Mouse (Mus musculus): ENCODE data around the gene Zbtb40. TPM values are rescaled to one million over a fixed set of nuclear protein-coding genes. Genes with fewer than 3 reads are reported as not detected.

Gene Zbtb40
- polyA plus RNA-seq, 2 experiments = 5.0 to 7.5 TPM

DNA sequence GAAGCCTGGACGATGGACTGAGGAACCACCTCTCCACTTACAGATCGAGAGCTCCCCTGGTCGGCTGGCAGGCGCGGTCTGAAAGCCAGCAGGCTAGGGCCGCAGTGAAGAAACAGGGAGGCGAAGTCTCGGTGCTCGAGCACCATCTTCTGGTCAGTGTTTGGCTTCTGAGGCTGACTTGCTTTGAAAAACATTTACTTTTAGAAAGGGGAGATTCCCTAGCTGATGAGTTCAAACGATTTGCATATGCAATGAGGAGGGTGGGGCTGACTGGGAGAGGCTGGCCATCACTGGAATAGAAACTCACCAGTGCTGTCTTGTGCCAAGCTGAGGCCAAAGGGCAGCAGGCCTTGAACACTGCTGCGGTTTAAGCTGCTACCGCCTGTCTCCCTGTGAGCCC is 67.3 kb downstream of the Zbtb40 start:
- H3K4me3 ChIP-seq (replicated peaks; ENCODE audit: low read length) = no peak overlapping the region
- H3K27me3 ChIP-seq (ENCODE audit: control insufficient read depth, insufficient read depth, low read length) = no peaks in the 10 kb centered on the region
- H3K36me3 ChIP-seq (ENCODE audit: control insufficient read depth, insufficient read depth, low read length) = peaks cover 16% of the 10 kb centered on the region; the same call in 1 of the 2 replicates
- H3K4me1 ChIP-seq (ENCODE audit: control insufficient read depth, insufficient read depth, low read length) = no peaks in the 10 kb centered on the region
- H3K9ac ChIP-seq (ENCODE audit: low read depth, low read length, severe bottlenecking) = no peak overlapping the region
- H3K9me3 ChIP-seq (ENCODE audit: control insufficient read depth, low read length) = no peaks in the 10 kb centered on the region
- 10% methylated on average over 12 of the region's 12 CpGs for WGBS
- no peak overlapping the region for H3K4me2 ChIP-seq (replicated peaks; ENCODE audit: low read depth, low read length, severe bottlenecking)
- ATAC-seq (ENCODE audit: low FRiP score, low read depth) = no peak
- no peak overlapping the region for H3K27ac ChIP-seq (replicated peaks; ENCODE audit: low read depth, low read length)
- TF ChIP-seq POLR2A (IDR thresholded peaks at IDR 0.05; ENCODE audit: borderline replicate concordance, extremely low read depth, insufficient read depth, insufficient read length) = no peak
- DNase-seq (ENCODE audit: low spot score) = peak; percentile 67

DNA sequence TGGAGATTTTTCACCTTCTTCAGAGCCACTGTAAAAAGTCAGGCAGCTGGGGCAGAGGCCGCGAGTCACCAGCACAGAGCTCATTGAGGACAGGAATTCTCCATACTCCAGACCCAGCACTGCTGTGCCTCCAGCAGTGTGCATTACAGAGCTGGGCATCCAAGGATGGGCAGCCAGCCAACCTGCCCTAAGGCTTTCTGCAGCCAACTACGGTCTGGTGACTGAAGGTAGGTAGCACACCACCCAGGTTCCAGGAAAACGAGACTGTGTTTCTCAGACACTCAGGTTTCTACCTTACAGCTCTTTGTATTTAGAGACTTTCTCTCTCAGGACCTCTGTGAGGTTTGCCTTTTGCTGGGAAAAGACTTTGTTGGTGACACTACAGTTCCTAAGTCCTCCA is 67.7 kb downstream of the Zbtb40 start:
- TF ChIP-seq POLR2A (IDR thresholded peaks at IDR 0.05; ENCODE audit: borderline replicate concordance, extremely low read depth, insufficient read depth, insufficient read length) = no peak
- no peak for ATAC-seq (ENCODE audit: low FRiP score, low read depth)
- no peak for DNase-seq (ENCODE audit: low spot score)
- H3K4me1 ChIP-seq (ENCODE audit: control insufficient read depth, insufficient read depth, low read length) = no peaks in the 10 kb centered on the region
- no peak overlapping the region for H3K27ac ChIP-seq (replicated peaks; ENCODE audit: low read depth, low read length)
- no peak overlapping the region for H3K9ac ChIP-seq (ENCODE audit: low read depth, low read length, severe bottlenecking)
- peaks cover 12% of the 10 kb centered on the region; the same call in 1 of the 2 replicates for H3K36me3 ChIP-seq (ENCODE audit: control insufficient read depth, insufficient read depth, low read length)
- WGBS = 35% methylated on average over 4 of the region's 4 CpGs
- no peak overlapping the region for H3K4me2 ChIP-seq (replicated peaks; ENCODE audit: low read depth, low read length, severe bottlenecking)
- no peaks in the 10 kb centered on the region for H3K27me3 ChIP-seq (ENCODE audit: control insufficient read depth, insufficient read depth, low read length)
- H3K9me3 ChIP-seq (ENCODE audit: control insufficient read depth, low read length) = no peaks in the 10 kb centered on the region
- no peak overlapping the region for H3K4me3 ChIP-seq (replicated peaks; ENCODE audit: low read length)

DNA sequence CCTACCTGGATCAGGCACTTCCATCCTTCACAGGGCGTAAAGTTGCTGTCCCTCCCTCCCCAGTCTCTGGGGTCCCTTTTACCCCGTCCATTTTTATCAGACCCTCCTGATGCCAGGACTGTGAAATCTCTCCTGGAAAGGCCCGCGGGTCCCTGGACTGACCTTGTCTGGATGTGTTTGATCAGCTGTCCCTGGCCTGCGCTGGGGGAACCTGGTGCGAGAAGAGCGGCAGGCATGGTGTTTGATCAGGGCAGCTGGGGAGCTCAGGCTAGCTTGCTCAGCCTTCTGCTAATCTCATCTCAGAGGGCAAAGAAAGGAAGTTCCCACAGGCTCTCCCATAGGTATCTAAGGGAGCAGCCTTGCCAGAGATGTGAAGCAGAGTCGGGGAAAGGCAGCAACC is 71.4 kb downstream of the Zbtb40 start:
- H3K27ac ChIP-seq (replicated peaks; ENCODE audit: low read depth, low read length) = no peak overlapping the region
- no peaks in the 10 kb centered on the region for H3K27me3 ChIP-seq (ENCODE audit: control insufficient read depth, insufficient read depth, low read length)
- no peak overlapping the region for H3K9ac ChIP-seq (ENCODE audit: low read depth, low read length, severe bottlenecking)
- no peaks in the 10 kb centered on the region for H3K9me3 ChIP-seq (ENCODE audit: control insufficient read depth, low read length)
- no peak for ATAC-seq (ENCODE audit: low FRiP score, low read depth)
- WGBS = 54% methylated on average over 8 of the region's 8 CpGs
- 0 out of 2 replicates have a peak, but pooled peaks cover under 1% of the 10 kb centered on the region for H3K36me3 ChIP-seq (ENCODE audit: control insufficient read depth, insufficient read depth, low read length)
- no peak for TF ChIP-seq POLR2A (IDR thresholded peaks at IDR 0.05; ENCODE audit: borderline replicate concordance, extremely low read depth, insufficient read depth, insufficient read length)
- no peaks in the 10 kb centered on the region for H3K4me1 ChIP-seq (ENCODE audit: control insufficient read depth, insufficient read depth, low read length)
- no peak overlapping the region for H3K4me3 ChIP-seq (replicated peaks; ENCODE audit: low read length)
- no peak for DNase-seq (ENCODE audit: low spot score)
- H3K4me2 ChIP-seq (replicated peaks; ENCODE audit: low read depth, low read length, severe bottlenecking) = no peak overlapping the region

DNA sequence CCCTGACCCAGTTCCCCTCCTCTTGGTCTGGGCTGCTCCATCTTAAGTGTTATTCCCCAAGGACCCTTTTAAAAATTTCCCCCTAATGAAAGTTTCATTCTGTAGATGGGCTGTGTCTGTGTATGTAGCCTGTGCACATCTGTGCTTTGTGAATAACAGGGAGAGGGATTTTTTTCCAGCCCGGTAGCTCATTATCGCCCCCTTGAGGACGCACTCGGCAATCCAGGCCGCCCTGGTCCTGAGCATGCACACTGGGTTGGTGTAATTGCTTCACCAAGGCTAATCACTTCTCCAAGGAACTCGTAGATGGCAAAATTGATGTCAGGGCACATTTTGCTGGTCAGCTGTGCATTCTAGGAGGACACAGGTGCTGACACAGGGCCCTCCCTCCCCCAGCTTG is 77.7 kb downstream of the Zbtb40 start:
- peaks cover 33% of the 10 kb centered on the region for H3K27me3 ChIP-seq (ENCODE audit: control insufficient read depth, insufficient read depth, low read length)
- no peak for DNase-seq (ENCODE audit: low spot score)
- H3K36me3 ChIP-seq (ENCODE audit: control insufficient read depth, insufficient read depth, low read length) = no peaks in the 10 kb centered on the region
- H3K4me2 ChIP-seq (replicated peaks; ENCODE audit: low read depth, low read length, severe bottlenecking) = no peak overlapping the region
- no peak overlapping the region for H3K9ac ChIP-seq (ENCODE audit: low read depth, low read length, severe bottlenecking)
- no peaks in the 10 kb centered on the region for H3K4me1 ChIP-seq (ENCODE audit: control insufficient read depth, insufficient read depth, low read length)
- no peak overlapping the region for H3K4me3 ChIP-seq (replicated peaks; ENCODE audit: low read length)
- H3K9me3 ChIP-seq (ENCODE audit: control insufficient read depth, low read length) = no peaks in the 10 kb centered on the region
- 9% methylated on average over 6 of the region's 6 CpGs for WGBS
- H3K27ac ChIP-seq (replicated peaks; ENCODE audit: low read depth, low read length) = no peak overlapping the region
- TF ChIP-seq POLR2A (IDR thresholded peaks at IDR 0.05; ENCODE audit: borderline replicate concordance, extremely low read depth, insufficient read depth, insufficient read length) = no peak
- ATAC-seq (ENCODE audit: low FRiP score, low read depth) = no peak

DNA sequence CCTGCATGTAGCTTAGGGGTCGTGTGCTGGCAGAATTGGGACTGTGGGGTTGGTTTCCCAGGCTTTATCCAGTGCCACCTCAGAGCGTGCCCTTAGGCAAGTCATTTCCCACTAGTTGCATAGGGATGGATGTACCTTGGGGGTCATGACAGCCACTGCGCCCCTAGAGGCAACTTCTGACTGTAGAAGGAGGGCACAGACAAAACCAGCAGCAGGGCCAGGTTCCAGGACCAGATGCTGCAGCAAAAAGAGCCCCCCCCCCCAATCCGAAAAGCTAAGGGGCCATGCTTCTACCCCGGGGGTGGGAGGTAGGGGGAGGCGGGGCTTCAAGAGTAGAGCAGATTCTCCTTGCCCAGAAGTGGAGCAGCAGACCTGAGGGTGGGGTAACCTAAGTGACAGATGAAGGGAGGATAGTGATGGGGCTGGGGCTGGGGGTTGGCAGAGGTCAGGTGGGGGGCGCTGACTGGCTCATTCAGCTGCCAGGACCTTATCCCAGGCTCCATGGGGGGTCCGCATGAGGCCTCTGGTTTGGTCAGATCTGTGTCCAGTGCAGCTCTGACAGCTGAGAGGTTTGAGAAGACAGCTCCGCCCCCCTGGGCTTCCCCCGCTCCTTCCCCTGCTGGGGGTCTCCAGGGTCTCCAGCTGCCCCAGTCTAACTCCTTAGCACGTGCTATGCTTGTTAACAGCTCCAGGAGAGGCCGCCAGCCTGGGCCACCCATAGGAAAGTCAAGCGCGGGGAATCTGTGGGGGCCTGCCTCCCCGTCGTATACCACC is 78.9 kb downstream of the Zbtb40 start:
- H3K4me2 ChIP-seq (replicated peaks; ENCODE audit: low read depth, low read length, severe bottlenecking) = no peak overlapping the region
- DNase-seq (ENCODE audit: low spot score) (no peak), ATAC-seq (ENCODE audit: low FRiP score, low read depth) (no peak)
- no peak for TF ChIP-seq POLR2A (IDR thresholded peaks at IDR 0.05; ENCODE audit: borderline replicate concordance, extremely low read depth, insufficient read depth, insufficient read length)
- no peak overlapping the region for H3K4me3 ChIP-seq (replicated peaks; ENCODE audit: low read length)
- no peak overlapping the region for H3K9ac ChIP-seq (ENCODE audit: low read depth, low read length, severe bottlenecking)
- 35% methylated on average over 16 of the region's 16 CpGs for WGBS
- no peaks in the 10 kb centered on the region for H3K9me3 ChIP-seq (ENCODE audit: control insufficient read depth, low read length)
- no peak overlapping the region for H3K27ac ChIP-seq (replicated peaks; ENCODE audit: low read depth, low read length)
- no peaks in the 10 kb centered on the region for H3K36me3 ChIP-seq (ENCODE audit: control insufficient read depth, insufficient read depth, low read length)
- peaks cover 33% of the 10 kb centered on the region for H3K27me3 ChIP-seq (ENCODE audit: control insufficient read depth, insufficient read depth, low read length)
- H3K4me1 ChIP-seq (ENCODE audit: control insufficient read depth, insufficient read depth, low read length) = peaks cover 4% of the 10 kb centered on the region; the same call in 1 of the 2 replicates

Data from limb, embryonic 14.5 days (tissue).